Mouse (Mus musculus) neural tube, embryonic 15.5 days (tissue): ENCODE measurements around the gene Coro2b. TPM values are rescaled to one million over a fixed set of nuclear protein-coding genes. Genes with fewer than 3 reads are reported as not detected.
A peak's percentile ranks its signal among the peaks of the same experiment; 100 is the strongest.

ENCODE experiments used
- ATAC-seq: fragments of 200-750 bp; cut with Nextera tagmentation; 2 replicates; pipeline ENCODE4 v1.8.0; 2017; ENCODE audit warnings: mild to moderate bottlenecking, moderate TSS enrichment, moderate library complexity; ENCODE audit not compliant: low FRiP score
- H3K27ac ChIP-seq: fragments of 300-500 bp; sonication (generic); replicated peaks from 2 replicates; pipeline ENCODE4 v1.5.1; 2015; ENCODE audit warnings: mild to moderate bottlenecking, inconsistent platforms
- H3K27me3 ChIP-seq: fragments of 300-500 bp; sonication (generic); replicated peaks from 2 replicates; pipeline ENCODE4 v1.6.1; 2015; ENCODE audit warnings: inconsistent platforms
- H3K36me3 ChIP-seq: fragments of 300-500 bp; sonication (generic); 2 replicates; pipeline ENCODE4 v1.6.1; 2015; ENCODE audit warnings: inconsistent platforms
- H3K4me1 ChIP-seq: fragments of 300-500 bp; sonication (generic); 2 replicates; pipeline ENCODE4 v1.6.1; 2015; ENCODE audit warnings: inconsistent platforms
- H3K4me2 ChIP-seq: fragments of 300-500 bp; sonication (generic); 2 replicates; pipeline ENCODE4 v1.6.1; 2015; ENCODE audit warnings: inconsistent platforms, mild to moderate bottlenecking, moderate library complexity
- H3K4me3 ChIP-seq: fragments of 300-500 bp; sonication (generic); replicated peaks from 2 replicates; pipeline ENCODE4 v1.5.1; 2015; ENCODE audit warnings: mild to moderate bottlenecking, inconsistent platforms
- H3K9ac ChIP-seq: fragments of 300-500 bp; sonication (generic); replicated peaks from 2 replicates; pipeline ENCODE4 v1.6.1; 2015; ENCODE audit warnings: mild to moderate bottlenecking, inconsistent platforms
- H3K9me3 ChIP-seq: fragments of 300-500 bp; sonication (generic); replicated peaks from 2 replicates; pipeline ENCODE4 v1.6.1; 2016; ENCODE audit warnings: inconsistent platforms
- WGBS: fragments of 180-500 bp; shearing (Covaris S2); methylation state at CpG from one replicate; pipeline ENCODE4 v1.1.7; 2015; ENCODE audit warnings: mixed read lengths; 5-methylcytosine and 5-hydroxymethylcytosine counted together
- polyA plus RNA-seq: library from polyadenylated mRNA; unstranded; fragments of >200 nt; fragmentation: Nextera tagmentation; extraction: Ambion mirVana; gene quantifications from 2 replicates; pipeline ENCODE4 v1.2.1, GENCODE M21; 2015

Gene Coro2b
- polyA plus RNA-seq, 1 experiment from 2014 or later = 38.2 TPM

DNA sequence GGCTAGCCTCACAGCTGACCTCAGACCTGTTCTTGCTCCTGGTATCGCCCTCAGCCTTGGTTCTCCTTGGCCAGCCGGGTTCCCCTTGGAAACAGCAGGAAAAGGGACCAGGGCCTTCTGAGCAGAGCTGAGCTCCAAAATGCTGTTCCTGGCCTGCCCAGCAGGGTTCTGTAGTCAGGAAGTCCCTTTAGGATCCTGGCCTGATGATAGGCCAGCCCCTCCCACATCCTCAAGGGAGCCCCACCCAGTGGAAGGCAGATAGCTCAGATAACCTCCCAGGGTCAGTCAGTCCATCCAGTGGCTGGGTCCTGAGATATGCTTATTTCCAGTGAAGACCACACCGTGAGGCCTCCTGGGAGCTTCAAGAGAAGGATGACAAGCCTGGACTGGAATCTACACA, 45.7 kb downstream of the Coro2b start:
- Histone ChIP-seq H3K27ac (no peak overlapping the region), H3K36me3 (no peaks in the 10 kb centered on the region), H3K9me3 (no peaks in the 10 kb centered on the region), H3K4me2 (no peak overlapping the region), H3K27me3 (no peaks in the 10 kb centered on the region), H3K4me1 (peaks cover 23% of the 10 kb centered on the region), H3K4me3 (no peak overlapping the region), H3K9ac (no peak overlapping the region)
- 58% methylated on average over 3 of the region's 3 CpGs for WGBS
- ATAC-seq = no peak

- WGBS = 18% methylated on average over 4 of the region's 4 CpGs
- H3K27me3 ChIP-seq = no peaks in the 10 kb centered on the region
- peaks cover 23% of the 10 kb centered on the region for H3K4me1 ChIP-seq
- no peak overlapping the region for H3K4me2 ChIP-seq
- peak; percentile 40; the same call in 1 of the 2 replicates for ATAC-seq
- no peak overlapping the region for H3K4me3 ChIP-seq
- no peak overlapping the region for H3K9ac ChIP-seq
- H3K36me3 ChIP-seq = no peaks in the 10 kb centered on the region
- no peak overlapping the region for H3K27ac ChIP-seq
- no peaks in the 10 kb centered on the region for H3K9me3 ChIP-seq
Measured at GRCm38 (mm10) chr9:62484107-62484506, 52.7 kb downstream of the Coro2b start.

DNA sequence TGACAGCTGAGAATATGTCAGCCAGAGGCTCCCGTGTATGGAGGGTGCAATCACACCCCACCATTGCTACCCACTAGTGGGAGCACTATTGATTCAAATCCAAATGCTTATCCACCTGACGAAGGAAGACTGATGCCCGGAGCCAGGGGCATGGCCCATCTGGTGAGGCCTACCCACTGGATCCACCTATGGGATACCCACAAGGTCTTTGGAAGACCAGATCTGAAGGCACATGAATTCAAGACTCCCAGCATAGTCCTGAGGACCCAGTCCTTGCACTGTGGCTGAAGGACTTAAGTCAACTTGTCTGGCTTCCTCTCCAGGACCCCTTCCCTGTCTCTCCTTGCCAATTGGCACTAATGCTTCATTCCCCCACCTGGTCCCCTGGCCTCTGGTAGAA, 54.1 kb downstream of the Coro2b start:
- ATAC-seq = no peak
- Histone ChIP-seq H3K9me3 (no peaks in the 10 kb centered on the region), H3K27ac (no peak overlapping the region), H3K4me1 (peaks cover 17% of the 10 kb centered on the region), H3K4me2 (no peak overlapping the region), H3K36me3 (no peaks in the 10 kb centered on the region), H3K9ac (no peak overlapping the region), H3K27me3 (no peaks in the 10 kb centered on the region), H3K4me3 (no peak overlapping the region)
- WGBS = 87% methylated on average over 3 of the region's 3 CpGs

DNA sequence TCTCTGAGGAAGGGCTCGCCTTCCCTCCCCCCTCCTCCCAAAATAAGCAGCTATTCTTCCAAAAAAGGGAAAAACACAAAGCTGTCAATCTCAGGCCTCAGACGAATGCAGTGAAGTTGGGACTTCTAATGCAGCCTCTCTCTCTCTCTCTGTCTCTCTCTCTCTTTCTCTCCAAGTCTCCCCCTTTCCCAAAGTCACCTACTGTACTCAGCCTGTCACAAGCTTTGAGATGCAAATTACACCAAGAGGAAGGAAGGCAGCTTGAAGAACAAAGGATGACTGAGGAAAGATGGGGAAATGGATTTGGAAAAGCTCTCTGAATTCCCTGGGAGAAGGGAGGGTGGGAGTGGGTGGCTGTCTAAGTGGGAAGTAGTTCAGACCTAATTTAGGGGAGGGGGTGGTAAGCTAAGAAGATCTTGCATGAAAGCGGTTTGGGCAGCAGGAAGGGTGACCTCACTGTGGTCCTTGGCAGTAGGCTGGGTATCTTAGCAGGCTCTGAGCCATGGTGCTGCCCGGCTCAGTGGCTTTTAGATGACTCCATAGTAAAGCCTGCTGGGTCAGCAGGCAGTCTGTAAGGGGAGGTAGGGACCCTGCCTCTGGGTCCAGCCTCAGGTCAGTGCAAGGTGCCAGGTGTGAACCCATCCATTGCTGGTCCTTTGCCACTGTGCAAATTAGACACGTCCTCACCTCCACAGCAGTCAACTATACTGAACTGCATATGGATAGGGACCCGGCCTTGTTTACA, 55.8 kb downstream of the Coro2b start:
- Histone ChIP-seq H3K9me3 (no peaks in the 10 kb centered on the region), H3K4me3 (no peak overlapping the region), H3K27me3 (no peaks in the 10 kb centered on the region), H3K4me2 (no peak overlapping the region), H3K9ac (no peak overlapping the region), H3K36me3 (no peaks in the 10 kb centered on the region), H3K4me1 (peaks cover 25% of the 10 kb centered on the region), H3K27ac (peak overlapping the region; percentile 48)
- no peak for ATAC-seq
- 56% methylated on average over 6 of the region's 6 CpGs for WGBS

DNA sequence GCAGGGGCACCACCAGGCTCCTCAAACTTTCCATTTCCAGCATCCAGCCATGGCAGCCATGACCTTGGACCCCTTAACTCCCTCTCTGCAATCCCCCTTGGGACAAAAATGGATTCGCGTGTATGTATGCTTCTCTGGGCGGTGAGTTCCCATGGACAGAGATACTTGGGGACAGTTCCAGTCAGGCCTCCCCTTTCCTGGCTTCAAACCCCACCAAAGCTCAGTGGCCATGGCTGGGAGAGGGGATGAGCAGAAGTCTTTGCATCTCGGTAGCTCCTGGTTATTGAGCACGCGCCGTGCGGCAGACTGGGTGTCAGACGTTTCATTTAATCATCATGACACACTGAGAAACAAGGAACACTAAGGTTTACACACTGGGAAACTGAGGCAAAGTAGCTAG, 56.7 kb downstream of the Coro2b start:
- 74% methylated on average over 9 of the region's 9 CpGs for WGBS
- no peak for ATAC-seq
- H3K27ac ChIP-seq = no peak overlapping the region
- H3K9ac ChIP-seq = no peak overlapping the region
- H3K9me3 ChIP-seq = no peaks in the 10 kb centered on the region
- no peak overlapping the region for H3K4me2 ChIP-seq
- no peaks in the 10 kb centered on the region for H3K27me3 ChIP-seq
- H3K4me1 ChIP-seq = peaks cover 25% of the 10 kb centered on the region
- H3K36me3 ChIP-seq = no peaks in the 10 kb centered on the region
- H3K4me3 ChIP-seq = no peak overlapping the region

- Histone ChIP-seq H3K36me3 (no peaks in the 10 kb centered on the region), H3K4me2 (no peak overlapping the region), H3K4me3 (no peak overlapping the region), H3K4me1 (peaks cover 26% of the 10 kb centered on the region), H3K27ac (peak overlapping the region; percentile 64), H3K27me3 (no peaks in the 10 kb centered on the region), H3K9me3 (no peaks in the 10 kb centered on the region), H3K9ac (no peak overlapping the region)
- WGBS = 38% methylated on average over 11 of the region's 11 CpGs
- ATAC-seq = peak; percentile 58; the same call in 1 of the 2 replicates
Measured at GRCm38 (mm10) chr9:62476782-62477487, 59.9 kb downstream of the Coro2b start.

GRCm38 (mm10) chr9:62474206-62474605, 62.6 kb downstream of the Coro2b start:
- H3K4me1 ChIP-seq = peaks cover 24% of the 10 kb centered on the region
- H3K4me2 ChIP-seq = no peak overlapping the region
- H3K36me3 ChIP-seq = no peaks in the 10 kb centered on the region
- H3K4me3 ChIP-seq = no peak overlapping the region
- H3K27ac ChIP-seq = no peak overlapping the region
- H3K9me3 ChIP-seq = no peaks in the 10 kb centered on the region
- no peak for ATAC-seq
- no peak overlapping the region for H3K9ac ChIP-seq
- no peaks in the 10 kb centered on the region for H3K27me3 ChIP-seq
- WGBS = 63% methylated on average over 2 of the region's 2 CpGs

DNA sequence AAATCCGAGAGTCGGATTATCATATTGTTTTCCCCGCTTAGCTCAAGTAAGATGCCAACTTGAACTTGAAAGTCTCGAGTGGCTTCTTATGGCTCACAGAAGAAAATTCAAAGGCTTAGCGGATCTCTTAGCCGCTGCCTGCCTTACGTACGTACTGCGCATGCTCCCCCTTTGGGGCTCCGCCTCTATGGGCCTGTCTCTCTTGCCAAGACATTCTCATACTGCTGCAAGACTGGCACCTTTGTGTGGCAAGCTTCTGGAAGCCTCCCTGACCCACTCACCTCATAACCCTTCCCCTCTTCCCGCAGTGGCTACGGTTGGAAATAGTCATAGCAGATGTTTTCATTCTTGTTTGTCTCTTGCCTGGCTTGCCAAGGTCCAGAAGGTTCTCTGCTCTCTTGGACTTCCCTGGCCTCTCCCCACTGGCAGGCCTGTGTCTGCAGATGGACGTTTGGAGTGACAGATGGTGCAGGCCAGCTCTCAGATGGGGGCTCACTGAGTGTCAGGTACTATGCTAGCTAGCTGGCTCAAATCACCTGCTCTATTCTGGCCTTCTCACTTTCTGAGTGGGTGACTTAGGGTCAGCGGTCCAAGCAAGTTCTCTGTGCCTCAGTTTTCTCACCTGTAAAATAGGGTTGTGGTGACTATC, 65.2 kb downstream of the Coro2b start:
- H3K4me1 ChIP-seq = peaks cover 34% of the 10 kb centered on the region
- H3K36me3 ChIP-seq = no peaks in the 10 kb centered on the region
- WGBS = 86% methylated on average over 14 of the region's 14 CpGs
- H3K27ac ChIP-seq = no peak overlapping the region
- H3K27me3 ChIP-seq = no peaks in the 10 kb centered on the region
- no peak overlapping the region for H3K4me3 ChIP-seq
- ATAC-seq = no peak
- H3K4me2 ChIP-seq = no peak overlapping the region
- H3K9ac ChIP-seq = no peak overlapping the region
- no peaks in the 10 kb centered on the region for H3K9me3 ChIP-seq

GRCm38 (mm10) chr9:62471041-62471440, 65.8 kb downstream of the Coro2b start:
- Histone ChIP-seq H3K4me2 (no peak overlapping the region), H3K9me3 (no peaks in the 10 kb centered on the region), H3K4me3 (no peak overlapping the region), H3K27ac (no peak overlapping the region), H3K9ac (no peak overlapping the region), H3K36me3 (no peaks in the 10 kb centered on the region), H3K27me3 (no peaks in the 10 kb centered on the region), H3K4me1 (peaks cover 34% of the 10 kb centered on the region)
- 92% methylated on average over 14 of the region's 14 CpGs for WGBS
- no peak for ATAC-seq

DNA sequence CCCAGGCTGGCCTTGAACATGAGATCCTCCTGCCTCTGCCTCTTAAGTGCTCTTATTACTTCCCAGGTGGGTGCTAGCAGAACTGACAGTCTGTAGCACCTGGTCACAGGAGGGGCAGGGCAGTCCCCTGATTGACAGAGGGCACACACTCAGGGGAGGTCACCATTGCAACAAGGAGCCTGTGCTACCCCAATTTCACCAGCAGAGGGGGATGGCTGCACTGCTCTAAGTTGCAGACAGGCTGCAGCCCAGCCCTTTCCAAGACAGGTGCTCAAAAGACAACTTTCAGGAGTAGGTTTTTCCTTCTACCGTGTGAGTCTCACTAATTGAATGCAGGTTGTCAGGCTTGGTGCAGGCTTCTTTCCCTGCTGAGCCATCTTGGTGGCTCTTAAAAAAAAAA, 66.4 kb downstream of the Coro2b start:
- Histone ChIP-seq H3K36me3 (no peaks in the 10 kb centered on the region), H3K9ac (no peak overlapping the region), H3K4me2 (no peak overlapping the region), H3K4me3 (no peak overlapping the region), H3K4me1 (peaks cover 34% of the 10 kb centered on the region), H3K9me3 (no peaks in the 10 kb centered on the region), H3K27ac (peak overlapping the region; percentile 70; the same call in 1 of the 2 replicates), H3K27me3 (no peaks in the 10 kb centered on the region)
- ATAC-seq = peak; percentile 65
- WGBS = 12% methylated on average over 1 of the region's 1 CpGs

DNA sequence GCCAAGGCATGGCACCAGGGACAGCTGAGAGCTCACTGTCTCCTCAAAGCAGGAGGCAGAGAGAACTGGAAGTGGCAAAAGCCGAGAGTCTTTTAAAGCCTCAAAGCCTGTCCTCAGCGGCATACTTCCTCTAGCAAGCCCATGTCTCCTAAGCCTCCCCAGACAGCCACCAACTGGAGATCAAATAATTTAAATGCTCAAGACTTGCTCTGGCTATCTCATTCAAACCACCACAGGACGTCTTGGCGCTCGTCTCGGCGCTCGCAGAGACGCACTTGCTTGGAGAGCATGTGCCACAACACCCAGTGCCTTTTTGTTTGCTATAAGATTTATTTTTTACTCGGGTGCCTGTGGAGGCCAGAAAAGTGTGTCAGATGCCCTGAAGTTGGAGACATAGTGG, 67.1 kb downstream of the Coro2b start:
- WGBS = 54% methylated on average over 10 of the region's 10 CpGs
- Histone ChIP-seq H3K4me2 (no peak overlapping the region), H3K4me1 (peaks cover 34% of the 10 kb centered on the region), H3K27ac (peak overlapping the region; percentile 70), H3K9ac (no peak overlapping the region), H3K4me3 (no peak overlapping the region), H3K27me3 (no peaks in the 10 kb centered on the region), H3K36me3 (no peaks in the 10 kb centered on the region), H3K9me3 (no peaks in the 10 kb centered on the region)
- ATAC-seq = no peak

- Histone ChIP-seq H3K36me3 (no peaks in the 10 kb centered on the region), H3K27ac (peak overlapping the region; percentile 70), H3K9me3 (no peaks in the 10 kb centered on the region), H3K4me1 (peaks cover 31% of the 10 kb centered on the region), H3K9ac (no peak overlapping the region), H3K4me3 (no peak overlapping the region), H3K27me3 (no peaks in the 10 kb centered on the region), H3K4me2 (no peak overlapping the region)
- WGBS = 17% methylated on average over 13 of the region's 13 CpGs
- peak; percentile 58 for ATAC-seq
Measured at GRCm38 (mm10) chr9:62469143-62469542, 67.7 kb downstream of the Coro2b start.
